Mouse (Mus musculus): ENCODE measurements around the gene Rassf3. TPM values are rescaled to one million over a fixed set of nuclear protein-coding genes. Genes with fewer than 3 reads are reported as not detected.

Rassf3 gene
- polyA plus RNA-seq, 2 experiments: 20.7 to 23.2 TPM

DNA sequence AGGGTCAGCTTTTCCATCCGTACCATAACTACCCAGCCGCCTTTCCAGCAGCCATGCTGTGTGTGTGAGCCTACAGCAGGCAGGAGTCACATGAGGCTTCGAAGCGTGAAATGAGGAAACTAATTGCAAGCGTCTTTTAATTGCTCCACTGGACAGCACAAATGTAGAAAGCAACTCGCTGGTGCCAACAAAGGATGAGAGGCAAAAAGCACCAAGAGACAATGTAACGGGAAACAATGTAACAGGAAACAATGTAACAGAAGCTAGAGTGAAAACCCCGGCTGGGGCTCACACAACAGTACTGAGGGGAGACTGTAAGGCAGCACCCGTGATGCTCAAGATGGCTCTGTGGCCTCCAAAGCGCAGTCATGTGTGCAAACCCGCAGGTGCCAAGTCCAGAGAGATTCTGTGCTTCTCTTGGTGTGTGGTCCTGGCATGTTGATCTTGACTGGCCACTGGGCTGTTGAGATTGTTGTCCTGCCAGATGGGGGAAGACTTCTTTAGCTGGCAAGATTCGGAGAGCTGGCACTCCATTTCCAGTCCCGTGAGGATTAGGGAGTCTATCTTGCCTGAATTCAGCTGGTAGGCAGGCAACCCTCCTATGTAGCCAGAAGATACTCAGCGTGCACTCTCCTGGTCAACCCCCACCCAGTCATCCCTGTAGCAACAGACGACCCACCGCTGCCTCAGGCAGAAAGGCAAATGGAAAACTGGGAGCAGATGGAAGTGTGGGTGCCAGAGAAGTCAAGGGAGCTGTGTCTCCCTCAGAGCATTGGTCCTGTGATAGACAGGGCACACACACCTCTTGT is 52.4 kb downstream of the Rassf3 start:
- no peak overlapping the region for H3K4me3 ChIP-seq (replicated peaks; ENCODE audit: low read length)
- peaks cover 57% of the 10 kb centered on the region for H3K4me1 ChIP-seq (ENCODE audit: control insufficient read depth, insufficient read depth, low read length)
- no peak overlapping the region for H3K9ac ChIP-seq (ENCODE audit: low read depth, low read length, severe bottlenecking)
- ATAC-seq (ENCODE audit: low FRiP score, low read depth) (no peak), DNase-seq (ENCODE audit: low spot score) (no peak)
- H3K27me3 ChIP-seq (ENCODE audit: control insufficient read depth, insufficient read depth, low read length): no peaks in the 10 kb centered on the region
- 79% methylated on average over 16 of the region's 16 CpGs for WGBS
- no peak overlapping the region for H3K4me2 ChIP-seq (replicated peaks; ENCODE audit: low read depth, low read length, severe bottlenecking)
- TF ChIP-seq POLR2A (IDR thresholded peaks at IDR 0.05; ENCODE audit: borderline replicate concordance, extremely low read depth, insufficient read depth, insufficient read length): no peak
- no peak overlapping the region for H3K27ac ChIP-seq (replicated peaks; ENCODE audit: low read depth, low read length)
- H3K9me3 ChIP-seq (ENCODE audit: control insufficient read depth, low read length): no peaks in the 10 kb centered on the region
- H3K36me3 ChIP-seq (ENCODE audit: control insufficient read depth, insufficient read depth, low read length): peaks cover 4% of the 10 kb centered on the region

DNA sequence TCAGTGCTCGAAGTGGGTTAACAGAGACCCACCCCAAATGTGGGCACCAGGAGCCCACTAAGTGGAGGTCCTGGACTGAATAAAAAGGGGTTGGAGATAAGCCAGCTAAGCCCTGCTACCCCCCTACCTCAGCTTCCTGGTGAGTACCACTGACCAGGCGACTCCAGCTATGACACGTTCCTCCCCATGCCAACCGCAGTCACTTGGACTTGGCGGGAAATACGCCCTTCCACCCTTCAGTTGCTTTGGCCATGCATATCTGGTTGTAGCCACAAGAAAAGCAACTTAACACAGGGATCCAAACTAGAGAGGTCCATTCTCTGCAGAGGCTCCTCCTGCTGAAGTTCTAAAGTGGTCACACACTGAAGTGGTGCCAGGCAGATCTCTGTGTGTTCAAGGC is 53.9 kb downstream of the Rassf3 start:
- H3K4me3 ChIP-seq (replicated peaks; ENCODE audit: low read length): no peak overlapping the region
- no peak overlapping the region for H3K4me2 ChIP-seq (replicated peaks; ENCODE audit: low read depth, low read length, severe bottlenecking)
- peaks cover 6% of the 10 kb centered on the region for H3K36me3 ChIP-seq (ENCODE audit: control insufficient read depth, insufficient read depth, low read length)
- no peak for TF ChIP-seq POLR2A (IDR thresholded peaks at IDR 0.05; ENCODE audit: borderline replicate concordance, extremely low read depth, insufficient read depth, insufficient read length)
- no peak for DNase-seq (ENCODE audit: low spot score)
- peaks cover 44% of the 10 kb centered on the region for H3K4me1 ChIP-seq (ENCODE audit: control insufficient read depth, insufficient read depth, low read length)
- no peak for ATAC-seq (ENCODE audit: low FRiP score, low read depth)
- no peaks in the 10 kb centered on the region for H3K27me3 ChIP-seq (ENCODE audit: control insufficient read depth, insufficient read depth, low read length)
- 87% methylated on average over 6 of the region's 6 CpGs for WGBS
- no peaks in the 10 kb centered on the region for H3K9me3 ChIP-seq (ENCODE audit: control insufficient read depth, low read length)
- no peak overlapping the region for H3K9ac ChIP-seq (ENCODE audit: low read depth, low read length, severe bottlenecking)
- H3K27ac ChIP-seq (replicated peaks; ENCODE audit: low read depth, low read length): no peak overlapping the region

DNA sequence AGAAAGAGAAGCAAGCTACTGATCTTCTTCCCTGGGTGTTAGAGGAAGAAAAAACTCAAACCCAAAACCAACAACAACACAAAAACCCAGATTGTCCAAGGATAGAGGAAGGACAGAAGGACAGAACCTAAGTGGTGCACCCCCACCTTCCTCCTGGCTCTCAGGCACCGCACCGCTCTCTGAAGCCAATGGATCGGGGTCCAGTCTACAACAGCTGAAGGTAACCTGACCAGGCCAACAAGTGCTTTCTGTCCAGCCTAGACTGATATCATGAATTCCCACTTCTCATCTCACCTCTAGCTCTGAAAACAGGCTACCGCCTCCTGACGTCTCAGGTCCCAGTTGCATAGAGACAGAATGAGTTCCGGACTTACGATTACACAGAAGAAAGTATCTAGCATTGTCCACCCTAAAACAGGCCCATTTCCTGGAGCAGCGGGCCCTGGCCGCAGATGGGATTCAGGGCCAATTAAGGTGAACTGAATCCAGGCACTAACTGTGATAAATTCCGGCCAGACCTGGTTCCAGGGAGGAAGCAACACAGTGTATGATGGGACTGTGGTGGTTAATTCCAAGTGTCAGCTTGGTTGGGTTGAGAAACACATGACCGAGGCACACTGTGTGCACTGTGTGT is 54.4 kb downstream of the Rassf3 start:
- TF ChIP-seq POLR2A (IDR thresholded peaks at IDR 0.05; ENCODE audit: borderline replicate concordance, extremely low read depth, insufficient read depth, insufficient read length): no peak
- no peak overlapping the region for H3K4me2 ChIP-seq (replicated peaks; ENCODE audit: low read depth, low read length, severe bottlenecking)
- peaks cover 6% of the 10 kb centered on the region for H3K36me3 ChIP-seq (ENCODE audit: control insufficient read depth, insufficient read depth, low read length)
- WGBS: 82% methylated on average over 11 of the region's 11 CpGs
- ATAC-seq (ENCODE audit: low FRiP score, low read depth) (no peak), DNase-seq (ENCODE audit: low spot score) (no peak)
- H3K4me1 ChIP-seq (ENCODE audit: control insufficient read depth, insufficient read depth, low read length): peaks cover 40% of the 10 kb centered on the region
- no peak overlapping the region for H3K9ac ChIP-seq (ENCODE audit: low read depth, low read length, severe bottlenecking)
- no peak overlapping the region for H3K27ac ChIP-seq (replicated peaks; ENCODE audit: low read depth, low read length)
- no peak overlapping the region for H3K4me3 ChIP-seq (replicated peaks; ENCODE audit: low read length)
- H3K9me3 ChIP-seq (ENCODE audit: control insufficient read depth, low read length): no peaks in the 10 kb centered on the region
- H3K27me3 ChIP-seq (ENCODE audit: control insufficient read depth, insufficient read depth, low read length): no peaks in the 10 kb centered on the region

DNA sequence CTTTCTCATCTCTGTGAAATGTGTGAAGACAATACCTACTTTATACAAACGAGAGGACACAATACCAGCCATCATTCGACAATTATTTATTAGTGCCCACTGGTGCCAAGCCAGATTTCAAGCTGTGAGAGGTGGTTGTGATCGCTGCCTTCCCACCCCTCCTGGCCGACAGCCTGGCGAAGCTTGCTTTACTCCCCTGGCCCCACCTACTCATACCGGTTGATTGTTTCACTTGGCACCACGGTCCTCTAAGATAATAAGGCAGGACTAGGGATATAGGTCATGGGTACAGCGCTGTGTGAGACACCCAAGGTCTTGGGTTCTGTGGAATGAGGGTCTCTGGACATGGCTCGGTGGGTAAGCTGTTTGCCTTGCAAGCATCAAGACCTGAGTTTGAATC is 55.1 kb downstream of the Rassf3 start:
- Histone ChIP-seq H3K9ac (ENCODE audit: low read depth, low read length, severe bottlenecking) (no peak overlapping the region), H3K4me3 (replicated peaks; ENCODE audit: low read length) (no peak overlapping the region), H3K4me2 (replicated peaks; ENCODE audit: low read depth, low read length, severe bottlenecking) (no peak overlapping the region), H3K36me3 (ENCODE audit: control insufficient read depth, insufficient read depth, low read length) (peaks cover 13% of the 10 kb centered on the region), H3K4me1 (ENCODE audit: control insufficient read depth, insufficient read depth, low read length) (peaks cover 34% of the 10 kb centered on the region), H3K27me3 (ENCODE audit: control insufficient read depth, insufficient read depth, low read length) (no peaks in the 10 kb centered on the region), H3K9me3 (ENCODE audit: control insufficient read depth, low read length) (no peaks in the 10 kb centered on the region), H3K27ac (replicated peaks; ENCODE audit: low read depth, low read length) (no peak overlapping the region)
- ATAC-seq (ENCODE audit: low FRiP score, low read depth) (no peak), DNase-seq (ENCODE audit: low spot score) (no peak)
- 78% methylated on average over 9 of the region's 9 CpGs for WGBS
- no peak for TF ChIP-seq POLR2A (IDR thresholded peaks at IDR 0.05; ENCODE audit: borderline replicate concordance, extremely low read depth, insufficient read depth, insufficient read length)

DNA sequence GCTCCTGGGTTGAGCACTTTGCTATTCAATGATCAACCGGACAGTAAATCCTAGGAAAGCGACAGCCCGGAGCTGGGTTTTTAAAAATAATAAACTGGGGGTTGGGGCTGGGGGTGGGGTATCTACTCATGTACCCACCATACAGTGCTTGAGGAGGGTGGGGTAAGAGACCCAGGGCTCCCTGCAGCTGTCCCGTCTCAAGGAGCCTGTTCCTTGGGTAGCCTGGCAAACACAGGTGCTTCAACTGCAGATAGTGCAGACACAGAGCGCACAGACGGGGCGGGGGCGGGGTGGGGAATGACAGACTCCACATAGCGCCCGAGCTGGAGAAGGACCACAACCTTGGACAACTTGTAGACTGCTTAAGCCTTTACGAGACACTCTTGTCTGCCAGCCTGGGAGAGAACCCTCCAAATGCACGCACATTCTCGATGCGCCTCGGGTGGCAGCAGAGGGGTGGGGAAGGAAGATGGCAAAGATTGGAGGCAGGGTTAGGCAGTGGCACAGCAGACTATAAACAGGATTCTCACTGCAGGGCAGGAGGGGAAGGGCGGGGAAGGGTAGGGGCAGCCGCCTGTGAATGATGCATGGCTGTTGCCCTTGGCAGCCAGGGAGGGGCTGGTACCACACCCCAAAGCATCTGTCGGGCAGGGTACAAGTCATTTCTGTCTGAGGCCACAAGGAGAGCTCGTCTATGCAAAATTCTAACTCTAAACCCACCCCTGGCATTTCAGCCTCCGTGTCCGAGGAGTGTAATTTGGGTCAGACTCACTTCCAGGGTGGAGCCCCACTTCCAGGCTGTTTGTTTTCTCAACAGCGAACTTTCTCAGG is 56.3 kb downstream of the Rassf3 start:
- Histone ChIP-seq H3K27me3 (ENCODE audit: control insufficient read depth, insufficient read depth, low read length) (no peaks in the 10 kb centered on the region), H3K4me1 (ENCODE audit: control insufficient read depth, insufficient read depth, low read length) (peaks cover 29% of the 10 kb centered on the region), H3K36me3 (ENCODE audit: control insufficient read depth, insufficient read depth, low read length) (peaks cover 24% of the 10 kb centered on the region), H3K27ac (replicated peaks; ENCODE audit: low read depth, low read length) (no peak overlapping the region), H3K4me2 (replicated peaks; ENCODE audit: low read depth, low read length, severe bottlenecking) (no peak overlapping the region), H3K4me3 (replicated peaks; ENCODE audit: low read length) (no peak overlapping the region), H3K9ac (ENCODE audit: low read depth, low read length, severe bottlenecking) (no peak overlapping the region), H3K9me3 (ENCODE audit: control insufficient read depth, low read length) (no peaks in the 10 kb centered on the region)
- WGBS: 47% methylated on average over 20 of the region's 22 CpGs
- ATAC-seq (ENCODE audit: low FRiP score, low read depth) (peak; percentile 36), DNase-seq (ENCODE audit: low spot score) (peak; percentile 31)
- TF ChIP-seq POLR2A (IDR thresholded peaks at IDR 0.05; ENCODE audit: borderline replicate concordance, extremely low read depth, insufficient read depth, insufficient read length): no peak
